In the genomic region with DNA sequence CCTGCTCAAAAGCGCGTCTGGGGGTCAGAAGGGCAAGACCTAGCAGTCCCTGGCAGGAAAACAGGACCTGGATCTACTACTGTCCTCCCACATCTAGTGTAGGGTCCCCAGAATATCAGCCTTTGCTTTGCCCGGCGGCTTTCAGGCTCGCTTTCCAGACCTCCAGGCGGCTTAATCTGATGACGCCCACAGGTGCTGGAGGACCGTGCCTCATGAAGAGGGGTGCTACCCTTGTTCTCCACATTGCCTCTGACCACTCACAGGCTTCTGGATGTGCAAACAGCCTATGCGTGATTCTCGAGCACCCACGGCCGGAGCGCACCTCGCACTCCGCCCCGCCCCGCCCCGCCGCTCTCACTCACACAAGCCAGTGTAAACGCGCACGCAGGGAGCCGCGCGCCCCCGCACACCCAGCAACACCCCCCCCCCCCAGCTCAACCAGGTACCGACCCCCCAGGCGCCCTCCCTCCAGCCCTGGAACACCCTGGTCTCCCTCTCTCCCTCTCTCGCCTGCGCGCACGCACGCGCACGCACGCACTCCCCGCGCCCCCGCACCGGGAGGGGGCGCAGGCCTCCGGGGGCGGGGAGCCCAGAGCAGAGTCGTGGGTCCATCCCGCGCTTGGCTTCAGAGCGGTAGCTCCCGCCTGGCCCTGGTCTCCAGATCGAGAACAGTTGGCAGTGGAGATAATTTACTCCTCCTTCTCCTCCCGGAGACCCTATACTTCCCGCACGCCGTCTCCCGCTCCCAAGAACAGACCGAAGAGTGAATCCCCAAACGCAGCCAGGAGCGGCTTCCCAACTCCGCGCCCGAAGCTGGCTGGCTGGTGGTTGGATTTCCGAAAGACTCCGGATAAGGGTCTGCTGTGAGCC, we compare ENCODE assay signal across 10 mouse cellular contexts. TPM values are rescaled to one million over a fixed set of nuclear protein-coding genes. Genes with fewer than 3 reads are reported as not detected.
A peak's percentile ranks its signal among the peaks of the same experiment; 100 is the strongest.
DNase-seq lines count a peak whose midpoint lies in the region; ATAC-seq lines count a peak whose summit lies in the region.
"Had no signal": no experiment of that assay in that cellular context is flagged by ENCODE, and none has a peak within 500 bp of the region (broad histone marks: within the 10 kb centered on the region; RNA-seq: fewer than 3 reads in every experiment).

No protein-coding gene starts in this region.

- no peak for DNase-seq in heart, postnatal 10 days
- DNase-seq in embryo, embryonic 10.5 days (ENCODE audit: low spot score) = peak; percentile 59
- no peak for DNase-seq in spleen, postnatal 4 days (ENCODE audit: low spot score in 2 of 2)
- DNase-seq in MN1 (ENCODE audit: low spot score) = no peak

- peak overlapping the region; percentile 96 for H3K4me2 ChIP-seq in heart, embryonic 15.5 days
- peak overlapping the region; percentile 97 for H3K4me2 ChIP-seq in hindbrain, embryonic 16.5 days (ENCODE audit: low read length)
- peak overlapping the region; percentile 30 for H3K4me2 ChIP-seq in liver, embryonic 15.5 days
- H3K4me2 ChIP-seq in stomach, embryonic 15.5 days = peak overlapping the region; percentile 94

- intact Hi-C loops in heart, postnatal 10 days (cut with DNase I) = loop anchor here (2.0 kb wide), 1 partner anchor 186 kb away; no protein-coding TSS in a partner anchor

- H3K27me3 ChIP-seq in heart, embryonic 15.5 days = peaks cover 72% of the 10 kb centered on the region
- H3K27me3 ChIP-seq in hindbrain, embryonic 16.5 days (replicated peaks; ENCODE audit: control insufficient read depth, insufficient read depth, low read length) = no peaks in the 10 kb centered on the region
- peaks cover 53% of the 10 kb centered on the region for H3K27me3 ChIP-seq in liver, embryonic 15.5 days
- peaks cover 41% of the 10 kb centered on the region for H3K27me3 ChIP-seq in stomach, embryonic 15.5 days (replicated peaks)

- H3K36me3 ChIP-seq in heart, embryonic 15.5 days = no peaks in the 10 kb centered on the region
- H3K36me3 ChIP-seq in hindbrain, embryonic 16.5 days (ENCODE audit: control insufficient read depth, insufficient read depth, low read length) = no peaks in the 10 kb centered on the region
- no peaks in the 10 kb centered on the region for H3K36me3 ChIP-seq in liver, embryonic 15.5 days (replicated peaks)
- H3K36me3 ChIP-seq in stomach, embryonic 15.5 days = no peaks in the 10 kb centered on the region

- no peak overlapping the region for H3K27ac ChIP-seq in heart, embryonic 15.5 days
- H3K27ac ChIP-seq in hindbrain, embryonic 16.5 days (ENCODE audit: low read depth, low read length) = peak overlapping the region; percentile 80
- no peak overlapping the region for H3K27ac ChIP-seq in liver, embryonic 15.5 days (replicated peaks)
- H3K27ac ChIP-seq in stomach, embryonic 15.5 days = no peak overlapping the region

- ATAC-seq in heart, embryonic 15.5 days (replicated peaks; ENCODE audit: insufficient number of reproducible peaks, insufficient read depth, low FRiP score, low read depth) = no peak
- ATAC-seq in hindbrain, embryonic 16.5 days = peak; percentile 75
- ATAC-seq in liver, embryonic 15.5 days (ENCODE audit: insufficient read depth) = no peak
- ATAC-seq in stomach, embryonic 15.5 days (ENCODE audit: insufficient read depth, low FRiP score, low read depth) = no peak

- H3K9me3 ChIP-seq in heart, embryonic 15.5 days (replicated peaks) = no peaks in the 10 kb centered on the region
- H3K9me3 ChIP-seq in hindbrain, embryonic 16.5 days (ENCODE audit: control insufficient read depth, low read length) = no peaks in the 10 kb centered on the region
- H3K9me3 ChIP-seq in liver, embryonic 15.5 days (replicated peaks) = no peaks in the 10 kb centered on the region
- H3K9me3 ChIP-seq in stomach, embryonic 15.5 days = no peaks in the 10 kb centered on the region

- under 1% methylated on average over 51 of the region's 62 CpGs for WGBS in heart, embryonic 15.5 days
- under 1% methylated on average over 44 of the region's 62 CpGs for whole genome bisulfite sequencing in hindbrain, embryonic 16.5 days
- 3% methylated on average over 51 of the region's 62 CpGs for WGBS in liver, embryonic 15.5 days (ENCODE audit: insufficient replicate concordance)
- WGBS in stomach, embryonic 15.5 days = 2% methylated on average over 47 of the region's 62 CpGs

- peaks cover 26% of the 10 kb centered on the region for H3K4me1 ChIP-seq in heart, embryonic 15.5 days (replicated peaks)
- H3K4me1 ChIP-seq in hindbrain, embryonic 16.5 days (ENCODE audit: control insufficient read depth, insufficient read depth, low read depth, low read length) = peaks cover 17% of the 10 kb centered on the region
- H3K4me1 ChIP-seq in liver, embryonic 15.5 days (replicated peaks) = no peaks in the 10 kb centered on the region
- 0 out of 2 replicates have a peak, but pooled peaks cover 7% of the 10 kb centered on the region for H3K4me1 ChIP-seq in stomach, embryonic 15.5 days

- H3K4me3 ChIP-seq in heart, embryonic 15.5 days = peak overlapping the region; percentile 52
- peak overlapping the region; percentile 75 for H3K4me3 ChIP-seq in hindbrain, embryonic 16.5 days (ENCODE audit: low read length)
- no peak overlapping the region for H3K4me3 ChIP-seq in liver, embryonic 15.5 days (replicated peaks)
- H3K4me3 ChIP-seq in stomach, embryonic 15.5 days (replicated peaks) = peak overlapping the region; percentile 50

- H3K9ac ChIP-seq in heart, embryonic 15.5 days = no peak overlapping the region
- peak overlapping the region; percentile 87 for H3K9ac ChIP-seq in hindbrain, embryonic 16.5 days (ENCODE audit: low read depth, low read length)
- H3K9ac ChIP-seq in liver, embryonic 15.5 days = no peak overlapping the region
- no peak overlapping the region for H3K9ac ChIP-seq in stomach, embryonic 15.5 days

RNA-seq across cellular contexts. Expression of gene Sorcs3, which starts 0.7 kb away (rescaled TPM):
- polyA plus RNA-seq in heart, embryonic 15.5 days (2015; fragmentation: Nextera tagmentation; extraction: Ambion mirVana) = 0.21 and 0.27 TPM in 2 replicates
- total RNA-seq in heart, postnatal 10 days (2021) = under 1 TPM; 0.07 TPM
- polyA plus RNA-seq in hindbrain, embryonic 16.5 days (2015; fragmentation: Nextera tagmentation; extraction: Ambion mirVana) = 14.5 and 16.5 TPM in 2 replicates
- 0.03 and 0.07 TPM in 2 replicates for polyA plus RNA-seq in liver, embryonic 15.5 days (2015; fragmentation: Nextera tagmentation; extraction: Ambion mirVana)
- 0.90 and 0.94 TPM in 2 replicates for polyA plus RNA-seq in stomach, embryonic 15.5 days (2015; fragmentation: Nextera tagmentation; extraction: Ambion mirVana)
- total RNA-seq: hematopoietic stem cell, adult 5-6 weeks; MEL had no signal

Comparison
In these comparisons a context has a peak if more than half of its experiments do, and no peak if none do; other contexts are left out.
1. H3K4me2 ChIP-seq: peak in every context shown above with its lines; median percentile 97 in hindbrain, embryonic 16.5 days; 96 in heart, embryonic 15.5 days; 94 in stomach, embryonic 15.5 days; 30 in liver, embryonic 15.5 days.